Comparison of ENCODE assay signal across 10 mouse cellular contexts in genomic region chr4:135722540-135723290, GRCm38 (mm10). TPM values are rescaled to one million over a fixed set of nuclear protein-coding genes. Genes with fewer than 3 reads are reported as not detected.
DNase-seq lines count a peak whose midpoint lies in the region; ATAC-seq lines count a peak whose summit lies in the region.
"Had no signal": no experiment of that assay in that cellular context is flagged by ENCODE, and none has a peak within 500 bp of the region (broad histone marks: within the 10 kb centered on the region; RNA-seq: fewer than 3 reads in every experiment).

No protein-coding gene starts in this region.

- ATAC-seq in CD4-positive, CD25-positive, alpha-beta regulatory T cell, adult 4 months: no peak
- ATAC-seq in activated CD4-positive, CD25-positive, alpha-beta regulatory T cell, adult 4 months: no peak

- peak; percentile 14 for DNase-seq in CD4-positive, CD25-positive, alpha-beta regulatory T cell, adult 2 months (ENCODE audit: low read depth, low spot score)
- peak; percentile 25 to 38 for DNase-seq in kidney, postnatal 4 days
- no peak for DNase-seq in kidney, postnatal 36 days
- DNase-seq in 3T3-L1 (ENCODE audit: low read depth, low spot score): peak; percentile 8
- DNase-seq in ZHBTc4 (ENCODE audit: low read depth, low spot score): peak; percentile 70
- no peak for DNase-seq in T-cell, adult 2 months (ENCODE audit: low spot score)

RNA-seq across cellular contexts. Expression of gene Il22ra1, which starts 5.3 kb away (rescaled TPM):
- polyA plus RNA-seq in CD4-positive, CD25-positive, alpha-beta regulatory T cell, adult 4 months (2017; shearing (Covaris generic)): not detected
- polyA plus RNA-seq in activated CD4-positive, CD25-positive, alpha-beta regulatory T cell, adult 4 months (2017; shearing (Covaris generic)): not detected
- polyA plus RNA-seq: heart, embryonic 14.5 days; neural tube, embryonic 11.5 days had no signal

RNA-seq across cellular contexts. Expression of gene Ifnlr1, which starts 36.6 kb away (rescaled TPM):
- polyA plus RNA-seq in CD4-positive, CD25-positive, alpha-beta regulatory T cell, adult 4 months (2017; shearing (Covaris generic)): not detected
- under 1 TPM in 1 of 2 experiments, not detected in 1; 0.08 TPM for polyA plus RNA-seq in activated CD4-positive, CD25-positive, alpha-beta regulatory T cell, adult 4 months (2017; shearing (Covaris generic))

RNA-seq across cellular contexts. Expression of gene Myom3, which starts 36.8 kb away (rescaled TPM):
- polyA plus RNA-seq in CD4-positive, CD25-positive, alpha-beta regulatory T cell, adult 4 months (2017; shearing (Covaris generic)): not detected
- not detected for polyA plus RNA-seq in activated CD4-positive, CD25-positive, alpha-beta regulatory T cell, adult 4 months (2017; shearing (Covaris generic))

Comparison
In these comparisons a context has a peak if more than half of its experiments do, and no peak if none do; other contexts are left out.
1. DNase-seq: peak in CD4-positive, CD25-positive, alpha-beta regulatory T cell, adult 2 months (single experiment), kidney, postnatal 4 days (2 of 2), 3T3-L1 (single experiment) and ZHBTc4 (single experiment); none in kidney, postnatal 36 days (0 of 2) and T-cell, adult 2 months (single experiment).